Mouse (Mus musculus) naive thymus-derived CD4-positive, alpha-beta T cell, adult 5 months (primary cell): ENCODE results near the gene Myh1. TPM values are rescaled to one million over a fixed set of nuclear protein-coding genes. Genes with fewer than 3 reads are reported as not detected.

Experiments
- polyA plus RNA-seq: library from polyadenylated mRNA; unstranded; fragments of 100-300 nt; shearing (Covaris generic); gene quantifications from one replicate; pipeline ENCODE4 v1.2.1, GENCODE M21; 2017

Gene Myh1
- not detected for polyA plus RNA-seq

DNA sequence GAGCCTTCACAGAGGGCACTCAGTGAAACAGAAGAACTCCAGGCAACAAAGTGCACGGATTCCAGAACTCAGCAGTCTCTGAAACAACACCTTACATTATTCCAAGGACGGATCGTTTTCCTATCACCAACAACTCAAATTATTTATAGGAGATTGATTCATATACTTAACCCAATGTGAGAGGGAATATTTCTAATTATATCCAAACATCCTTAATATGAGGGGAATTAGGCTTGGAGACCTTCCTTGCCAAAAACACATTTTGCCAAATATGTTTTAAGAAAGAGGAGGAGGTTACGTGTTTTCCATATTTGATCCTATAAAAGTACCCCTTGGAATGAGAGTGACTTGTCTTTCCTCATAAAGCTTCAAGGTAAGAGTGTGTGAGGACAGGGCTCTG lies at the start of gene Myh1:
Myh1 (plus strand) TSS at position 301 of the 400 bp plus-strand sequence.

DNA sequence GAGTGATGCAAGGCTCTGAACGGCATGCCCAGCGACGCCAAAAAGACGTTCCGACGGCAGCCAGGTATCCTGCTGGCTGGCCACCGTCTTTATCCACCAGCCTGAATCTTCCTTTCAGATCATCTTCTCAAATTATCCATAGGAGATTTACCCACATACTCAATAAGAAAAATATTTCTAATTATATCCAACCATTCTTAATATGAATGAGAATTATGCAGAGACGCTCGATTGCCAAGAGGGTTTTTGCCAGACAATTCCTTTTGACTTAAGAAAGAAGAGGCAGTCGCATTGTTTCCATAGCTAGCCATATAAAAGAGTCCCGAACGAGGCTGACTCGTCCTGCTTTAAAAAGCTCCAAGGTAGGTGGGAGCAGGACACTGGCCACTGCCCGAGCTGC lies 29.1 kb upstream of the Myh1 start, which contains the start of gene Myh2:
Myh2 (plus strand) TSS at position 301 of the 400 bp plus-strand sequence.

DNA sequence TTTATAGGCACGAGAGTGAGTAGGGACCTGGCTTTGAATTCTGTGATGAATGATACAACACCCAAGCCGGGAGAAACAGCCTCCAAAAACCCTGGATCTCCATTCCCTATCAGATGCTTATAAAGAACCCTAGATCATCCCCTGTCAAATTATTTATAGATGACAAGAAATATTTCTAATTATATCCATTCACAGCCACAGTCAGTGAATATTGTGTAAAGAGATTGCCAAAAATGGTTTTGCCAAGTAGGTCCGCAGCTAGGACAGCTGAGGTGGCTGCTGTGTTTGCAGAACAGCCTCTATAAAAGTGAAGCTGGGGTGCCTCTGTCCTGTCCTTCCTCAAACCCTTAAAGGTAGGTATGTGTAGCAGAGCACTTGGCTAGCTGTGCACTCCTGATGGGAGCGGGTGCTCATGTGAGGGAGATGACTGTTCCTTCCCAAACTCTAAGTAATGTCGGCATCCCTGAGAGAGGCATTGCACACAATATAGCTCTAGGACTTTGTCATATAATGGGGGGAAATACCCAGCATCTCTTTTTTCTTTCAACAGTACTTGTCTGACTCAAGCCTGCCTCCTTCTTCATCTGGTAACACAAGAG lies 37.7 kb downstream of the Myh1 start, which contains the start of gene Myh4:
Myh4 (plus strand) TSS at position 549 of the 599 bp plus-strand sequence.

Other genes with a start within 250 kb of the Myh1 start
- not detected for gene Tmem238l, start 243.4 kb upstream of the Myh1 start, polyA plus RNA-seq
- gene Tmem220, start 174.9 kb upstream of the Myh1 start, polyA plus RNA-seq: 0.51 TPM
- 41.1 TPM for gene Adprm, start 147.5 kb upstream of the Myh1 start, polyA plus RNA-seq
- gene Sco1, start 147.4 kb upstream of the Myh1 start, polyA plus RNA-seq: 8.2 TPM
- 0.07 TPM for gene Myh3, start 121.8 kb upstream of the Myh1 start, polyA plus RNA-seq
- not detected for gene Myh2, start 29.0 kb upstream of the Myh1 start, polyA plus RNA-seq
- gene Myh4, start 38.0 kb downstream of the Myh1 start, polyA plus RNA-seq: 0.07 TPM
- 0.14 TPM for gene Myh8, start 77.1 kb downstream of the Myh1 start, polyA plus RNA-seq
- not detected for gene Myh13, start 121.6 kb downstream of the Myh1 start, polyA plus RNA-seq